Mouse (Mus musculus) bone marrow, adult 2 months (tissue): ENCODE data around the gene Ica1. TPM values are rescaled to one million over a fixed set of nuclear protein-coding genes. Genes with fewer than 3 reads are reported as not detected.

Experiments
- H3K27ac ChIP-seq: fragments of 200-500 bp; 2 replicates; pipeline ENCODE4 v1.5.1; 2012; ENCODE audit warnings: low read depth, mild to moderate bottlenecking, control low read depth, inconsistent platforms, low read length; ENCODE audit not compliant: control insufficient read depth, poor library complexity, insufficient read depth
- H3K4me1 ChIP-seq: fragments of 200-500 bp; 2 replicates; pipeline ENCODE4 v1.6.1; 2011; ENCODE audit warnings: low read length; ENCODE audit not compliant: control insufficient read depth, insufficient read depth
- H3K4me3 ChIP-seq: fragments of 200-500 bp; replicated peaks from 2 replicates; pipeline ENCODE3; 2011; ENCODE audit warnings: mild to moderate bottlenecking, low read depth, low read length, control low read depth; ENCODE audit not compliant: control insufficient read depth
- CTCF ChIP-seq: fragments of 200-500 bp; IDR thresholded peaks from 2 replicates; pipeline ENCODE4 v1.5.1; 2011; ENCODE audit warnings: low read length, control low read depth; ENCODE audit not compliant: control insufficient read depth, insufficient read depth
- POLR2A ChIP-seq: fragments of 200-500 bp; IDR thresholded peaks from 2 replicates; pipeline ENCODE4 v1.6.1; 2011; ENCODE audit warnings: low read depth, mild to moderate bottlenecking, control low read depth, low read length, borderline replicate concordance; ENCODE audit not compliant: control insufficient read depth
- WGBS: fragments of 180-500 bp; shearing (Covaris S2); methylation state at CpG from one replicate; pipeline ENCODE4 v1.1.7; 2018; 5-methylcytosine and 5-hydroxymethylcytosine counted together
- polyA plus RNA-seq: library from polyadenylated mRNA; stranded (reverse); fragments of >200 nt; gene quantifications from 2 replicates; pipeline ENCODE4 v1.2.4, GENCODE M21; 2011; ENCODE audit warnings: low replicate concordance; ENCODE audit not compliant: missing spikeins, insufficient read depth, insufficient read length

Gene Ica1
- polyA plus RNA-seq, 1 experiment = 14.6 TPM

DNA sequence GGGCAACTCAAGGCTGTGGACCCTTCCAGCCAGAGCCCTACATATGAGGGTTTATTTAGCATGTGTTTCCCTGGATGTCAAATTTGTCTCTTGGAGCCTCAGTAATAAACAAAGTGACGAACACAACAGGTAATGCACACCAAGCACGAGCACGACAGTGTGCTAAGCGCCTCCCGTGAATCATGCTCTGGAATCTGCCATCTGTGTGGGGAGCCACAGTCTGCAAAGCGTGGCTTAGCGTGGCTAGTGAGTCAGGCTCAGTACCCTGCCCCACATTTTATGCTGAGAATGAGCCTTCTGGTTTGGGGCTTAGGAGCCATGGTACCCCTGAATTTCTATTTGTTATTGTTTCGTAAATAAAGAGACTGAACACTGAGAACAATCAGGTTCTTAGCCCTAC, 50.5 kb downstream of the Ica1 start:
- H3K4me3 ChIP-seq = no peak overlapping the region
- 90% methylated on average over 8 of the region's 8 CpGs for WGBS
- no peak overlapping the region for H3K27ac ChIP-seq
- no peaks in the 10 kb centered on the region for H3K4me1 ChIP-seq
- TF ChIP-seq POLR2A = no peak

GRCm38 (mm10) chr6:8725610-8726009, 52.7 kb downstream of the Ica1 start:
- H3K4me1 ChIP-seq = no peaks in the 10 kb centered on the region
- no peak overlapping the region for H3K27ac ChIP-seq
- no peak for TF ChIP-seq POLR2A
- no peak for TF ChIP-seq CTCF
- WGBS = 74% methylated on average over 1 of the region's 1 CpGs
- H3K4me3 ChIP-seq = no peak overlapping the region

- H3K4me1 ChIP-seq = no peaks in the 10 kb centered on the region; the same call in 1 of the 2 replicates
- no peak for TF ChIP-seq CTCF
- no peak for TF ChIP-seq POLR2A
- 84% methylated on average over 2 of the region's 2 CpGs for WGBS
- H3K4me3 ChIP-seq = no peak overlapping the region
- no peak overlapping the region for H3K27ac ChIP-seq
Observed at GRCm38 (mm10) chr6:8719692-8720091, 58.6 kb downstream of the Ica1 start.

DNA sequence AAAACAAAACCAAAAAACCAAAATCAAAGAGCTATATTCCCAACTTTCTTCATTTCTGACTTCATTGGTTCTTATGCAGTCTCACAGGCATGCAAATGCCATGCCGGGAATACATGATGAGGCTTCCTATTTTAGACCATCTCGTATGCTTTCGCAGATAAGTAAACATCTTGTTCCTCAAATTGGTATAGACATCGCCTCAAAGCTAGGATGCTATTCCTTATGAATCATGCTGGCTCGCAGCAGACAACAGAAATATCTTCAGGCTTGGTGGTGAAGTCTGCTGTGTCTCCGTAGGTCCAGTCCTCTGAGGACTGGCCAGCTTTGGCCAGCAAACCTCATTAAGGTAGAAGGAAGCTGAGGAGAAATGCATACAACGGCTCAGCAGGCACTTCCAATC, 60.3 kb downstream of the Ica1 start:
- no peak for TF ChIP-seq POLR2A
- no peak for TF ChIP-seq CTCF
- 84% methylated on average over 7 of the region's 7 CpGs for WGBS

GRCm38 (mm10) chr6:8716539-8716938, 61.7 kb downstream of the Ica1 start:
- Histone ChIP-seq H3K27ac (no peak overlapping the region), H3K4me3 (no peak overlapping the region), H3K4me1 (no peaks in the 10 kb centered on the region; the same call in 1 of the 2 replicates)
- no peak for TF ChIP-seq CTCF
- TF ChIP-seq POLR2A = no peak
- WGBS = 71% methylated on average over 2 of the region's 2 CpGs

More for the DNA sequence above, 60.3 kb downstream of the Ica1 start:
- H3K27ac ChIP-seq = no peak overlapping the region
- no peaks in the 10 kb centered on the region; the same call in 1 of the 2 replicates for H3K4me1 ChIP-seq
- no peak overlapping the region for H3K4me3 ChIP-seq

DNA sequence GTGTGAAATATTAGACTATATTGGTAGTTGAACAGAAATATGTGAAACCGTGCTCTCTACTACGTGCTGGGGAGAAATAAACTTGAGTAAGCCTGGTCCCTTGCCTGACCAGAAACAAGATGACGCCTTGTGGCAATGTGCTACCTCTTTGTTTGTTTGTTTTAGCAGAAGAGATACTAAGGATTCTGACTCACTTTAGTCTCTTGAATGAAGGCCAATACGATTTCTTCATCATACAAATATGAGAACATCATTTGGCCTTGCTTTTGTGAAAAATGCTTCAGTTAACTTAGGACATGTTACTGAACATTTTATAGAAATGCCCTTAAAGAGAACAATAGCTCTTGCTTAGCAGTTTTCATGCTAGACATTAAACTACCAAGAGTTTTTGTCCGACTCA, 67.0 kb downstream of the Ica1 start:
- Histone ChIP-seq H3K4me1 (no peaks in the 10 kb centered on the region; the same call in 1 of the 2 replicates), H3K4me3 (no peak overlapping the region), H3K27ac (no peak overlapping the region)
- WGBS = 85% methylated on average over 5 of the region's 5 CpGs
- no peak for TF ChIP-seq POLR2A
- TF ChIP-seq CTCF = no peak

DNA sequence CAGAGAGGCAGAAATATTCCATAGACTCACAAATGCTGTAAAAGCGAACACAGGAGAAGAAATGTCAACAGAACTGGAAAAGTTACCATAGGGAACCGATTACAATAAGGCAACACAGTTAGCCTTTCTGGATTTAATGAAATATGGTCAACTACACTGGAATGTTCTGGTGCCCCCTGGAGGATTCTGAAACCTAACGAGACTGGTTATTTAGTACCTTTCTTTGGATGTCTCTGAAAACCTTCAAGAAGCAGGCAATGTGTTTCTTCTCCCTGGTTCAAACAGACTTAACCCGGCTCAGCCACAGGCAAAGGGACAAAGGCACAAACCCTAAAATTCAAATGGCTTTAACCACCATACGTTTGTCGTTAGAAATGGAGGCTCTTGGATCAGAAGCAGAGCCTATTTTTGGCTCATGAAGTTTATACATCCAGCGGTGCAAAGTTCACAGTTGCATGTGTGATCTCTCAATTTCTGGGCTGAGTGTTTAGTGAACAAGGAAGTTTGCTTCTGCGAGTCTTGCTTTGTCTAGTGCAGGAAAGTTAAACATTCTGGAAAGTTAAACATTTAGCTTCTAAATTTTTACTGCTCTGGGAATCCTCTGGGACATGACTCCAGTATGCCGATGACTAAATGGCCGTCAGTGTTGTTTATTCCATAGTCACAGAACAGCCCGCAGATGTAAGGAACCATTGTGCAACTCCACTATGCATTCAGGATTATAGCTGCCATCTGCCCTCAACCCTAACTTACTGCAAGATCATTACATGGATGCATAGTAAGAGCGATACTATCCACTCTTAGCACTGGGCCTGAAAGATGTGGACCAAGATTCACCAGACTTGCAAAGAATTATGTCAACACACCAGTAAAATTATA, 83.4 kb downstream of the Ica1 start:
- Histone ChIP-seq H3K27ac (no peak overlapping the region), H3K4me3 (no peak overlapping the region), H3K4me1 (peaks cover 4% of the 10 kb centered on the region; the same call in 1 of the 2 replicates)
- TF ChIP-seq CTCF (no peak), POLR2A (no peak)
- WGBS = 78% methylated on average over 12 of the region's 12 CpGs

DNA sequence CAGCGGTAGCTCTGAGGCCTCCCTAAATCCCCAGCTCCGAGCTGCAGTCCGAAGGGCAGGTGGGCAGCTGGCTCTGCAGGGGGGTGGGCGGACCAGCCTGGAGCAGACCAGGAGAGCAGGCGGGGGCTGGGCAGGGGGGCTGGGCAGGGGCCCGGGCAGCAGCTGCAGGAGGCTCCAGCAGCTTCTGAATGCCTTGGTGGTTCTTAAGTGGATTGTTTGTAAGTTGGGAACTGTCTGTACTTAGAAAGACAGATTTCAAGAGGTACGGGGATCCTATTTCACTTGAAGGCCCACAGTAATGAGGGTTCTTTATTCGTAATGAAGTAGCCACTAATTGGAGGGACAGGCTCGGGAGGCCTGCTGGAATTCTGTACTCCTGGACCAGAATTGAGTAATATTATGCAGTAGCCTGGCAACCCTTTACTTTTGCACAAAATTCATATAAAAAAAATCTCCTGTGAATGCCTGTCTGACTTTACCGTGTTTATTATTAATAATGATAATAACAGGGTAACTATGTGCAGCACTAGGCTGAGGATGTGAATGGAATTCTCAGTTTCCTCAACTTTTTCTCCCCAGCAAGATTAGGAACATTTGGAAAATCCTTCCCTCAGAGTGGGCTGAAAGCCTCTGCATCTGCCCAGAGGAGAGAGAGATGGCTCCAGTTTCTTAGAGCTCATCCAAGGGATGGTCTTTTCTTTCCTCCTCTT, 84.2 kb downstream of the Ica1 start:
- Histone ChIP-seq H3K27ac (no peak overlapping the region), H3K4me1 (peaks cover 4% of the 10 kb centered on the region; the same call in 1 of the 2 replicates), H3K4me3 (no peak overlapping the region)
- no peak for TF ChIP-seq POLR2A
- no peak for TF ChIP-seq CTCF
- 90% methylated on average over 10 of the region's 10 CpGs for whole genome bisulfite sequencing
